Mouse (Mus musculus) bone marrow macrophage, adult 2 months (primary cell): ENCODE data around the gene Pitpnc1.

Source experiments
- CTCF ChIP-seq: IDR thresholded peaks from 2 replicates; pipeline ENCODE4 v1.5.1; 2012; ENCODE audit warnings: low read depth, mild to moderate bottlenecking, low read length, moderate library complexity
- POLR2A ChIP-seq: IDR thresholded peaks from 2 replicates; pipeline ENCODE4 v1.6.1; 2012; ENCODE audit warnings: mild to moderate bottlenecking, low read depth, low read length, borderline replicate concordance

GRCm38 (mm10) chr11:107422356-107422754, 48.1 kb downstream of the Pitpnc1 start:
- TF ChIP-seq CTCF (no peak), POLR2A (no peak)
